Mouse (Mus musculus) urinary bladder, postnatal 14 days (tissue): ENCODE results near the gene Nudt22.

ENCODE experiments used
- DNase-seq: peaks from one replicate; pipeline ENCODE4 v3.0.0; 2021; ENCODE audit warnings: low spot score

The Nudt22 gene

DNA sequence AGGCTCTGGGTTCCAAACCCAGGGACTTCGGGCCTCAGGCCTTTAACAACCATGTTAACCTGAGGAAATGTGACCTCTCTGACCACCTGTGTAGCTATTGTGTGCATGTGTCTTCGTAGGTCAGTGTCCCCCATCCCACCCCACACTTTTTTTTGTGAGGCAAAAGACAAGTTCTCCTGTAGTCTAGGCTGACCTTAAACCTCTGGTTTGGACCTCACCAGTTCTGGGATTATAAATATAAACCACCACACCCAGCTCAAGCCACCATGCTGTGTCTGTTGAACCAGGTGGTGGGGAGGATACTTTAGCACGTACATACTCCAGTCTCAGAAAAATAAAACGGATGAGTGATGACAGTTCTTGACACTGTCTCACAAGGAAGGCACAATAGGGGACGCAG, 46.0 kb downstream of the Nudt22 start:
- no peak for DNase-seq

DNA sequence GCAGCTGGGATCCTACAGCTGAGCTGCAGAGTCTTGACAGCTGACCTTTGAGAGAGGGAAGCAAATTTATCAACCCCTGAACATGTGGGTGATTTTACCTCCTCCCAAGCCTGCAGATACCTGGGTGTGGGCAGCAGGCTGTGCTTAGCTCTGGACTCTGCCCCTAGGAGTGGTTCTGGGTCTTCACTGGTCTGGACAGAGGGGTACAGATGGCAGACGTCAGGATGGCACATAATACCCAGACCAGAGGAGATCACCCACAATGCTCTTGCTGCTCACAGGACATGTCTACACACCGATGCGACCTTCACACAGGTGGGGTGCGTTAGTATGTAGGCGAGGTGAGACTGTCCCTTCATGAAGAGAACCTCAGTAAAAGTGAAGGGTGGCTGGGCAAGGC, 46.4 kb downstream of the Nudt22 start:
- DNase-seq, result no peak

DNA sequence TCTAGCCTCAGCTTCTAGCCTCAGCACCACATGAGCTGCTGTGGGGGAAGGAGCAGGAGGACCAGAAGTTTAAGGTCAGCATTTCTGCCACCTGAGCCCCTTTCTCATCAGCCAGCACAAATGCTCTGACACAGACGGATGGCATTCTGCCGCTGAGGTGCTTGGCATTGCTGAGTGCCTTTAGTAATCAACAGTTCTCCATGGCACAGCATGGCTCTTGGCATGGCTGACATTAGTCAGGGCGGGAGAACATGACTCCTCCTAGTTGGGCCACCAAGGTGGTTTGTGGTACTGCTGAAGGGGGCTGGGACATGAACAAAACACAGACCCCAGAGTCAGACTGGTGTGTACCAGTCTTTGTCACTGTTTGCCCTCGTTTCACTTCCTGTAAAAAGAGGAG, 47.7 kb downstream of the Nudt22 start:
- no peak for DNase-seq

DNA sequence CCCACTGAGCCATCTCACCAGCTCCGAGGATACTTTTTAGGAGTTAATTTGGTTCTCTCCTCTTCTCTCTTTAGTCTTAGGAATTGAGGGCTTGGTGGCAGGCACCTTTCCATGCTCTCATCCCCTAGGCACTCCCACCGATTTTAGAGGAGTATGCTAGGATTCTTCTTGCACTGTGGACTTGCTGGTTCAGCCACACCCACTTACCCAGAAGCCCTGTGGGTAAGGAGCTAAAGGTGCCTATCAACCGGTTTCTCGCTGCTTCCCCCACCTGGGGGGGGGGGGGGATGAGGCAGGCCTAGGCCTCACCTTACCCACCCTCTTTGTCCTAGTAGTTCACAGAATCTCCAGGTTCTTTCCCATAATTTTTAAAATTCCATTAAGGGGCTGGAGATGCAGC, 48.2 kb downstream of the Nudt22 start:
- no peak for DNase-seq

DNA sequence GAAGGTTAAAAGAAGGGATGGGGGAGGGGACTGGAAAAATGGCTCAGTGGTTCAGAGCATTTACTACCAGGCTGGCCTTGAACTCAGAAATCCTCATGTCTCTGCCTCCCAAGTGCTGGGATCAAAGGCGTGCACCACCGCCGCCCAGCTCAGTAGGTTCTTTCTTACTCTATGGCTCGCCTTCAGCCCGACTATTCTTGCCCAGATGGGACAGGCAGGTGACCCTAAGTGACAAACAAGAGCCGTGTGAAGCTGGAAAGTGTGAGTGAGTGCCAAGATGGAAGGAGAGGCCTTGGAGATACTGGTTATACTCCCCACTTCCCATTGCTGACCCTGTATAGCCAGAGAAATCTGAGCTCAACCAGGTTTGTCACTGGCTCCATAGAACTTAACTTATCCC, 52.2 kb downstream of the Nudt22 start:
- DNase-seq, result no peak
